Mouse (Mus musculus) heart, adult 11 months (tissue): ENCODE results near the gene Sgtb.
A peak's percentile ranks its signal among the peaks of the same experiment; 100 is the strongest.

Experiments
- DNase-seq: peaks from one replicate; pipeline ENCODE4 v3.0.0; 2022

Sgtb gene

DNA sequence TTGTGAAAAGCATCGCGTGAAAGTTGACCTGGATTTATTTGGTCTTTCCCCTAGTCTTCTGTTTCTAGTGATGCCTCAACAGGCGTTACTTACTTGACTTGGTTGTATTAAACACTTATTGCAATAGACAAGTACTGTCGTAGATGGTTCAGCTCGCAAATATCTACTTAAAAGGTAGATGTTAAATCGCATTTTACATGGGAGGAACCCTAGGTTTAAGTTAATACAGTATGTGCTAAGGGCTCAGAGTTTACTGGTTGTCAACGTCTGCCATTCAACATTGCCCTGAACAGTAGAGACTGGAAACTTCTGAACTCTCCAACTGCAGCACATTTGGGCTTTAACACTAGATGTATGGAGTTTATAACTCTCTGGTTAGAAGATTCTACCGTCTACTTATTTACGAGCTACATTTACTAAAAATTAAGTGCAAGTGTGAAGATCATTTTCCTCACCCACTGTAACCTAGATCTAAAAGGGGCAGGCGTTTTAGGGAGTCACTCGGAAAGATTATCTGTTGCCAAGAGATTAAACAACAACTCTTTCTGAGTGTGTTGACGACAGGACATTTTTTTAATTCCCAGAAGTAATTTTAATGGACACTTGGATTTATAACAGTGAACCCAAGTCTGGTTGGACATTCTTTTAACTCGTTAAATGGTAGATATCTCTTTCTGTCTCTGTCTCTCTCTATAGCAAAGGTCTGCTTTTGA is 69.8 kb downstream of the Sgtb start:
- no peak for DNase-seq

- peak; percentile 73 for DNase-seq
Measured at GRCm38 (mm10) chr13:104187357-104187756, 77.8 kb downstream of the Sgtb start.
